ENCODE assay signal across 8 mouse cellular contexts in genomic region chr19:10456752-10457483, GRCm38 (mm10). TPM values are rescaled to one million over a fixed set of nuclear protein-coding genes. Genes with fewer than 3 reads are reported as not detected.
A peak's percentile ranks its signal among the peaks of the same experiment; 100 is the strongest.
DNase-seq lines count a peak whose midpoint lies in the region; ATAC-seq lines count a peak whose summit lies in the region.

Gene Lrrc10b (minus strand): TSS chr19:10457473.

- WGBS in embryonic facial prominence, embryonic 12.5 days = under 1% methylated on average over 91 of the region's 96 CpGs
- 1% methylated on average over 90 of the region's 96 CpGs for WGBS in lung, embryonic 15.5 days

- intact Hi-C loops in heart, postnatal 36 days (cut with DNase I) = no loop called here

- no peaks in the 10 kb centered on the region for H3K36me3 ChIP-seq in embryonic facial prominence, embryonic 12.5 days
- no peaks in the 10 kb centered on the region for H3K36me3 ChIP-seq in lung, embryonic 15.5 days

- peak; percentile 28; the same call in 1 of the 2 replicates for ATAC-seq in embryonic facial prominence, embryonic 12.5 days (ENCODE audit: insufficient number of reproducible peaks, insufficient read depth, low FRiP score, low TSS enrichment)
- ATAC-seq in lung, embryonic 15.5 days (ENCODE audit: borderline replicate concordance, extremely low read depth, low FRiP score, low TSS enrichment) = peak; percentile 34

- H3K27me3 ChIP-seq in embryonic facial prominence, embryonic 12.5 days = peaks cover 85% of the 10 kb centered on the region
- peaks cover 85% of the 10 kb centered on the region for H3K27me3 ChIP-seq in lung, embryonic 15.5 days

- H3K4me1 ChIP-seq in embryonic facial prominence, embryonic 12.5 days = 0 out of 2 replicates have a peak, but pooled peaks cover 8% of the 10 kb centered on the region
- peaks cover 30% of the 10 kb centered on the region for H3K4me1 ChIP-seq in lung, embryonic 15.5 days

- H3K4me2 ChIP-seq in embryonic facial prominence, embryonic 12.5 days (replicated peaks) = peak within 1 kb of the TSS; percentile 91
- H3K4me2 ChIP-seq in lung, embryonic 15.5 days = peak within 1 kb of the TSS; percentile 95

- DNase-seq in cerebellum, postnatal 14 days = peak; percentile 33 to 44
- DNase-seq in cerebellum, postnatal 25 days = no peak
- peak; percentile 44 to 63 for DNase-seq in heart, postnatal 36 days
- DNase-seq in layer of hippocampus, adult 8-10 months (ENCODE audit: low spot score in 2 of 2) = peak; percentile 52 to 74
- DNase-seq in retina, embryonic 14.5 days (ENCODE audit: low spot score) = peak; percentile 86
- DNase-seq in thymus, postnatal 4 days = peak; percentile 81

- H3K9ac ChIP-seq in embryonic facial prominence, embryonic 12.5 days = peak within 1 kb of the TSS; percentile 38
- H3K9ac ChIP-seq in lung, embryonic 15.5 days = peak within 1 kb of the TSS; percentile 15; the same call in 1 of the 2 replicates

- H3K4me3 ChIP-seq in embryonic facial prominence, embryonic 12.5 days = peak within 1 kb of the TSS; percentile 48
- H3K4me3 ChIP-seq in lung, embryonic 15.5 days = peak within 1 kb of the TSS; percentile 50

- no peaks in the 10 kb centered on the region for H3K9me3 ChIP-seq in embryonic facial prominence, embryonic 12.5 days
- no peaks in the 10 kb centered on the region for H3K9me3 ChIP-seq in lung, embryonic 15.5 days

- H3K27ac ChIP-seq in embryonic facial prominence, embryonic 12.5 days = peak within 1 kb of the TSS; percentile 4; the same call in 1 of the 2 replicates
- H3K27ac ChIP-seq in lung, embryonic 15.5 days = no peak within 1 kb of the TSS

RNA-seq across cellular contexts. Expression of gene Lrrc10b, which starts in this region (rescaled TPM):
- 0.52 and 0.59 TPM in 2 replicates for polyA plus RNA-seq in embryonic facial prominence, embryonic 12.5 days (2016; fragmentation: Nextera tagmentation; extraction: Ambion mirVana)
- total RNA-seq in heart, postnatal 36 days (2021) = 1 to 10 TPM; 1.0 to 1.1 TPM
- total RNA-seq in layer of hippocampus, adult 8-10 months (2022) = 10 to 100 TPM; 47.8 to 70.9 (median 54.8) TPM
- polyA plus RNA-seq in lung, embryonic 15.5 days (2015; fragmentation: Nextera tagmentation; extraction: Ambion mirVana) = 0.79 and 1.1 TPM in 2 replicates

Comparison
In these comparisons a context has a peak if more than half of its experiments do, and no peak if none do; other contexts are left out.
1. RNA of gene Lrrc10b (total RNA-seq): 47.8 to 70.9 TPM in layer of hippocampus, adult 8-10 months; 1.0 to 1.1 TPM in heart, postnatal 36 days; every median in the first group is over 10 times any median in the second.
2. DNase-seq: peak in cerebellum, postnatal 14 days (2 of 2), heart, postnatal 36 days (2 of 2), layer of hippocampus, adult 8-10 months (2 of 2), retina, embryonic 14.5 days (single experiment) and thymus, postnatal 4 days (single experiment); none in cerebellum, postnatal 25 days (0 of 2).
3. Peak in ATAC-seq, H3K4me3 ChIP-seq, H3K27ac ChIP-seq, H3K9ac ChIP-seq and H3K4me2 ChIP-seq in embryonic facial prominence, embryonic 12.5 days; RNA of the gene not detected or under 1 TPM.